ENCODE assay signal across 30 mouse cellular contexts in genomic region chrX:113482131-113482530, GRCm38 (mm10).
A peak's percentile ranks its signal among the peaks of the same experiment; 100 is the strongest.
DNase-seq lines count a peak whose midpoint lies in the region; ATAC-seq and TF ChIP-seq lines count a peak whose summit lies in the region.
"Had no signal": no experiment of that assay in that cellular context is flagged by ENCODE, and none has a peak within 500 bp of the region (broad histone marks: within the 10 kb centered on the region; RNA-seq: fewer than 3 reads in every experiment).

No protein-coding gene starts in this region.

- TF ChIP-seq POLR2A in brain, embryonic 14.5 days (IDR thresholded peaks at IDR 0.05; ENCODE audit: borderline replicate concordance, extremely low read depth, insufficient read depth, insufficient read length, poor library complexity, severe bottlenecking): no peak

- intact Hi-C loops in left cerebral cortex, postnatal 4 days (cut with DNase I): no loop called here

- no peaks in the 10 kb centered on the region for H3K36me3 ChIP-seq in forebrain, embryonic 14.5 days (ENCODE audit: control insufficient read depth, insufficient read depth, low read length)
- H3K36me3 ChIP-seq in forebrain, embryonic 15.5 days: no peaks in the 10 kb centered on the region
- H3K36me3 ChIP-seq: embryonic facial prominence, embryonic 10.5 days; embryonic facial prominence, embryonic 13.5 days; forebrain, embryonic 12.5 days; G1E; heart, embryonic 10.5 days; heart, embryonic 13.5 days; hindbrain, embryonic 12.5 days; hindbrain, embryonic 15.5 days; intestine, embryonic 15.5 days had no signal

- DNase-seq in cerebellum, postnatal 14 days: peak; percentile 69 to 74
- no peak for DNase-seq in cerebellum, adult 9-11 months
- peak; percentile 21 for DNase-seq in forebrain, embryonic 14.5 days (ENCODE audit: low spot score)
- DNase-seq in left cerebral cortex, postnatal 4 days: peak; percentile 45
- DNase-seq in left cerebral cortex, adult 18-20 months (ENCODE audit: low spot score in 2 of 2): no peak
- DNase-seq in brain, embryonic 14.5 days (ENCODE audit: low read depth): peak; percentile 35
- DNase-seq: adrenal gland, postnatal 10 days; adrenal gland, postnatal 36 days; B cell, adult 2 months; cerebellum, adult 18-20 months; gastrocnemius, postnatal 10 days; gastrocnemius, postnatal 36 days; heart, adult 2 months; heart, postnatal 14 days; heart, postnatal 4 days; kidney, adult 11 months; kidney, adult 8-10 months had no signal

- ATAC-seq in forebrain, embryonic 14.5 days: no peak; the same call in 1 of the 2 replicates
- no peak for ATAC-seq in forebrain, embryonic 15.5 days (replicated peaks)
- ATAC-seq: intestine, embryonic 15.5 days; Patski had no signal

- H3K27me3 ChIP-seq in forebrain, embryonic 14.5 days (replicated peaks; ENCODE audit: control insufficient read depth, insufficient read depth, low read length): no peaks in the 10 kb centered on the region
- H3K27me3 ChIP-seq in forebrain, embryonic 15.5 days: no peaks in the 10 kb centered on the region
- H3K27me3 ChIP-seq: CH12.LX; embryonic facial prominence, embryonic 13.5 days; forebrain, embryonic 12.5 days; heart, embryonic 13.5 days; hindbrain, embryonic 12.5 days; hindbrain, embryonic 15.5 days; intestine, embryonic 15.5 days had no signal

- H3K4me3 ChIP-seq in forebrain, embryonic 14.5 days (ENCODE audit: low read depth, low read length): no peak overlapping the region
- H3K4me3 ChIP-seq in forebrain, embryonic 15.5 days: no peak overlapping the region
- H3K4me3 ChIP-seq: embryonic facial prominence, embryonic 10.5 days; embryonic facial prominence, embryonic 13.5 days; erythroblast, embryonic 14.5 days; forebrain, embryonic 12.5 days; heart, adult 2 months; heart, embryonic 10.5 days; heart, embryonic 13.5 days; hindbrain, embryonic 12.5 days; hindbrain, embryonic 15.5 days; intestine, embryonic 15.5 days had no signal

- no peak overlapping the region for H3K4me2 ChIP-seq in forebrain, embryonic 14.5 days (ENCODE audit: low read length)
- no peak overlapping the region for H3K4me2 ChIP-seq in forebrain, embryonic 15.5 days (replicated peaks)
- H3K4me2 ChIP-seq: embryonic facial prominence, embryonic 13.5 days; forebrain, embryonic 12.5 days; heart, embryonic 13.5 days; hindbrain, embryonic 12.5 days; hindbrain, embryonic 15.5 days; intestine, embryonic 15.5 days had no signal

- no peak overlapping the region for H3K9ac ChIP-seq in forebrain, embryonic 14.5 days (ENCODE audit: low read length)
- H3K9ac ChIP-seq in forebrain, embryonic 15.5 days (replicated peaks): no peak overlapping the region
- H3K9ac ChIP-seq: embryonic facial prominence, embryonic 13.5 days; forebrain, embryonic 12.5 days; heart, embryonic 13.5 days; hindbrain, embryonic 12.5 days; hindbrain, embryonic 15.5 days; intestine, embryonic 15.5 days had no signal

- H3K9me3 ChIP-seq in forebrain, embryonic 14.5 days (replicated peaks; ENCODE audit: control insufficient read depth, low read length): no peaks in the 10 kb centered on the region
- no peaks in the 10 kb centered on the region for H3K9me3 ChIP-seq in forebrain, embryonic 15.5 days
- H3K9me3 ChIP-seq: embryonic facial prominence, embryonic 10.5 days; embryonic facial prominence, embryonic 13.5 days; forebrain, embryonic 12.5 days; G1E; heart, embryonic 10.5 days; heart, embryonic 13.5 days; hindbrain, embryonic 12.5 days; hindbrain, embryonic 15.5 days; intestine, embryonic 15.5 days had no signal

- TF ChIP-seq CTCF in brain, embryonic 14.5 days (IDR thresholded peaks at IDR 0.05; ENCODE audit: borderline replicate concordance, extremely low read depth, insufficient read depth, insufficient read length): no peak

- H3K4me1 ChIP-seq in forebrain, embryonic 14.5 days (ENCODE audit: control insufficient read depth, insufficient read depth, low read length): no peaks in the 10 kb centered on the region
- no peaks in the 10 kb centered on the region for H3K4me1 ChIP-seq in forebrain, embryonic 15.5 days
- H3K4me1 ChIP-seq: embryonic facial prominence, embryonic 10.5 days; embryonic facial prominence, embryonic 13.5 days; forebrain, embryonic 12.5 days; heart, embryonic 10.5 days; heart, embryonic 13.5 days; hindbrain, embryonic 12.5 days; hindbrain, embryonic 15.5 days; intestine, embryonic 15.5 days had no signal

- WGBS in forebrain, embryonic 14.5 days: 74% methylated on average over 1 of the region's 1 CpGs
- WGBS in forebrain, embryonic 15.5 days: 51% methylated on average over 1 of the region's 1 CpGs

- no peak overlapping the region for H3K27ac ChIP-seq in forebrain, embryonic 14.5 days (ENCODE audit: low read depth, low read length)
- no peak overlapping the region for H3K27ac ChIP-seq in forebrain, embryonic 15.5 days (replicated peaks)
- H3K27ac ChIP-seq: embryonic facial prominence, embryonic 10.5 days; embryonic facial prominence, embryonic 13.5 days; forebrain, embryonic 12.5 days; heart, adult 2 months; heart, embryonic 10.5 days; heart, embryonic 13.5 days; hindbrain, embryonic 12.5 days; hindbrain, embryonic 15.5 days; intestine, embryonic 15.5 days had no signal

Comparison
In these comparisons a context has a peak if more than half of its experiments do, and no peak if none do; other contexts are left out.
1. DNase-seq: peak in cerebellum, postnatal 14 days (2 of 2), forebrain, embryonic 14.5 days (single experiment), left cerebral cortex, postnatal 4 days (single experiment) and brain, embryonic 14.5 days (single experiment); none in cerebellum, adult 9-11 months (single experiment) and left cerebral cortex, adult 18-20 months (0 of 2).